Mouse (Mus musculus): ENCODE results near the gene Gab1.

Gene Gab1

GRCm38 (mm10) chr8:80804066-80804619 is 76.2 kb downstream of the Gab1 start:
- DNase-seq = peak; percentile 26

- no peak for DNase-seq
Observed at GRCm38 (mm10) chr8:80798778-80799177, 81.5 kb downstream of the Gab1 start.

- no peak for DNase-seq
Observed at GRCm38 (mm10) chr8:80798198-80798777, 82.0 kb downstream of the Gab1 start.

- DNase-seq = no peak
Observed at GRCm38 (mm10) chr8:80796070-80796469, 84.2 kb downstream of the Gab1 start.

- no peak for DNase-seq
Observed at GRCm38 (mm10) chr8:80794585-80795509, 85.5 kb downstream of the Gab1 start.

GRCm38 (mm10) chr8:80793791-80794515 is 86.4 kb downstream of the Gab1 start:
- DNase-seq = no peak

GRCm38 (mm10) chr8:80792214-80792613 is 88.1 kb downstream of the Gab1 start:
- no peak for DNase-seq

- DNase-seq = no peak
Observed at GRCm38 (mm10) chr8:80789324-80789723, 91.0 kb downstream of the Gab1 start.

- no peak for DNase-seq
Observed at GRCm38 (mm10) chr8:80784559-80784958, 95.8 kb downstream of the Gab1 start.

GRCm38 (mm10) chr8:80783271-80783670 is 97.0 kb downstream of the Gab1 start:
- DNase-seq = no peak

- no peak for DNase-seq
Observed at GRCm38 (mm10) chr8:80781338-80781737, 99.0 kb downstream of the Gab1 start.

- no peak for DNase-seq
Observed at GRCm38 (mm10) chr8:80780271-80780670, 100.0 kb downstream of the Gab1 start.

GRCm38 (mm10) chr8:80776436-80776835 is 103.9 kb downstream of the Gab1 start:
- no peak for DNase-seq

GRCm38 (mm10) chr8:80772732-80773460 is 107.4 kb downstream of the Gab1 start:
- DNase-seq = peak; percentile 12

GRCm38 (mm10) chr8:80768451-80768850 is 111.9 kb downstream of the Gab1 start:
- DNase-seq = no peak

- DNase-seq = peak; percentile 71
Observed at GRCm38 (mm10) chr8:80753017-80753715, 127.2 kb downstream of the Gab1 start.

- no peak for DNase-seq
Observed at GRCm38 (mm10) chr8:80752429-80752828, 127.9 kb downstream of the Gab1 start.

GRCm38 (mm10) chr8:80749091-80749490 is 131.2 kb downstream of the Gab1 start:
- DNase-seq = no peak

- DNase-seq = no peak
Observed at GRCm38 (mm10) chr8:80739932-80740331, 140.4 kb downstream of the Gab1 start.

GRCm38 (mm10) chr8:80739155-80739924 is 141.0 kb downstream of the Gab1 start, which contains the start of gene Smarca5:
Smarca5 (minus strand) TSS chr8:80739497.
- DNase-seq = peak; percentile 94
